Mouse (Mus musculus): ENCODE measurements around the gene Actr3b.

DNA sequence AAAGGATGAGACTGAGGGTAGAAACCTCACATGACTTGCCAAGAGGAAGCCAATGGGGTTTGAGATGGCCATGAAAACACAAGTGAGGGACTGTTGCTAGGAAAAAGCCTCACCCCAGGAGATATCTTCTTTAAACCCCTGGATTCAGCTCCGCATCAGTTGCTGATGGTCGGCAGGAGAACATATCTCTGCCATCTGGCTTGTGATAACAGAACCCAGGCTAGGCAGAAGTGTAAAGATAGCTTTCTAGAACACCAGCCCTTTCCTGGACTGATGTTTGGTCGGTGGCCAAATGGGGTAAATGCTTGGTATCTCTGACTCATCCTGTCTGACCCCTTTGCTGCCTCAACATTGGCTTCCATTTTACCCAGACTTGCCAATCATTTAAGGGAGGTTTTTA is 106.4 kb downstream of the Actr3b start:
- TF ChIP-seq CTCF (IDR thresholded peaks at IDR 0.05) (no peak), EP300 (IDR thresholded peaks at IDR 0.05) (no peak)
